Mouse (Mus musculus) bone marrow, adult 2 months (tissue): Measurements from ENCODE around the gene Acsm5.

Experiments
- CTCF ChIP-seq: fragments of 200-500 bp; IDR thresholded peaks from 2 replicates; pipeline ENCODE4 v1.5.1; 2011; ENCODE audit warnings: low read length, control low read depth; ENCODE audit not compliant: control insufficient read depth, insufficient read depth
- POLR2A ChIP-seq: fragments of 200-500 bp; IDR thresholded peaks from 2 replicates; pipeline ENCODE4 v1.6.1; 2011; ENCODE audit warnings: low read depth, mild to moderate bottlenecking, control low read depth, low read length, borderline replicate concordance; ENCODE audit not compliant: control insufficient read depth

DNA sequence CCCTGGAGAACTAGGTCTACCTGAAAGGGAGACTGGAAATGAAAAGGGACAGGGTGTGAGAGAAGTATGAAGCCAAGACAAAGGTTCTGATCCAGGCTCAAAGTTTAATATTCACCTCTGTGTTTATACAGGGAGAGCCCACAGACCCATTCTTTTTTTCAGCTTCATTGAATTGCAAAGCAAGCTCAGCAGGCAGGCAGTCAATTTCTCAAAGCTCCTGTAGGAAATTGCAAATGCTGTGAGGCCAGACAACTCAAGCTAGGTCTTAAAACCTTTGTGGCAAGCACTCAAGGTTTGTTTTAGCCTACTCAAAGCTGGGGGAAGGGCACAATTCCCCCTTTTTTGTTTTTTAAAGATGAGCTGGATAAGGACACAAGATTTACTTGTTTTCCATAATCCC, 26.3 kb downstream of the Acsm5 start:
- TF ChIP-seq CTCF (no peak), POLR2A (no peak)
